Mouse (Mus musculus): ENCODE measurements around the gene Irf7. TPM values are rescaled to one million over a fixed set of nuclear protein-coding genes. Genes with fewer than 3 reads are reported as not detected.

Gene Irf7
- polyA plus RNA-seq, 1 experiment, result 105 TPM

- 94% methylated on average over 11 of the region's 11 CpGs for WGBS
- H3K4me3 ChIP-seq (ENCODE audit: extremely low read depth, insufficient read depth, insufficient read length), result no peak overlapping the region
- no peak overlapping the region for H3K27ac ChIP-seq (ENCODE audit: insufficient read depth, low read length)
- TF ChIP-seq POLR2A (IDR thresholded peaks at IDR 0.05; ENCODE audit: low read depth, low read length) (no peak), CTCF (IDR thresholded peaks at IDR 0.05; ENCODE audit: extremely low read depth, insufficient read depth, insufficient read length, insufficient replicate concordance) (no peak)
- no peaks in the 10 kb centered on the region; the same call in 1 of the 2 replicates for H3K27me3 ChIP-seq (ENCODE audit: control insufficient read depth, insufficient read depth, low read length)
- H3K4me1 ChIP-seq (ENCODE audit: control insufficient read depth, insufficient read depth, insufficient read length), result peaks cover 18% of the 10 kb centered on the region
- H3K36me3 ChIP-seq (ENCODE audit: control insufficient read depth, insufficient read depth, low read length), result no peaks in the 10 kb centered on the region
- DNase-seq (ENCODE audit: low read depth in 1 of 2, low spot score in 2 of 2), result no peak
These were observed 49.4 kb downstream of the Irf7 start for GRCm38 (mm10) chr7:141216894-141217293.

- Histone ChIP-seq H3K4me1 (ENCODE audit: control insufficient read depth, insufficient read depth, insufficient read length) (peaks cover 14% of the 10 kb centered on the region), H3K27me3 (ENCODE audit: control insufficient read depth, insufficient read depth, low read length) (no peaks in the 10 kb centered on the region; the same call in 1 of the 2 replicates), H3K36me3 (ENCODE audit: control insufficient read depth, insufficient read depth, low read length) (no peaks in the 10 kb centered on the region), H3K4me3 (ENCODE audit: extremely low read depth, insufficient read depth, insufficient read length) (peak overlapping the region; percentile 72), H3K27ac (ENCODE audit: insufficient read depth, low read length) (peak overlapping the region; percentile 42)
- DNase-seq (ENCODE audit: low read depth in 1 of 2, low spot score in 2 of 2), result peak in 1 of 2 experiments; percentile 50
- WGBS, result 2% methylated on average over 42 of the region's 42 CpGs
- TF ChIP-seq POLR2A (IDR thresholded peaks at IDR 0.05; ENCODE audit: low read depth, low read length) (no peak), CTCF (IDR thresholded peaks at IDR 0.05; ENCODE audit: extremely low read depth, insufficient read depth, insufficient read length, insufficient replicate concordance) (no peak)
These were observed 50.2 kb downstream of the Irf7 start for GRCm38 (mm10) chr7:141215880-141216733.

DNA sequence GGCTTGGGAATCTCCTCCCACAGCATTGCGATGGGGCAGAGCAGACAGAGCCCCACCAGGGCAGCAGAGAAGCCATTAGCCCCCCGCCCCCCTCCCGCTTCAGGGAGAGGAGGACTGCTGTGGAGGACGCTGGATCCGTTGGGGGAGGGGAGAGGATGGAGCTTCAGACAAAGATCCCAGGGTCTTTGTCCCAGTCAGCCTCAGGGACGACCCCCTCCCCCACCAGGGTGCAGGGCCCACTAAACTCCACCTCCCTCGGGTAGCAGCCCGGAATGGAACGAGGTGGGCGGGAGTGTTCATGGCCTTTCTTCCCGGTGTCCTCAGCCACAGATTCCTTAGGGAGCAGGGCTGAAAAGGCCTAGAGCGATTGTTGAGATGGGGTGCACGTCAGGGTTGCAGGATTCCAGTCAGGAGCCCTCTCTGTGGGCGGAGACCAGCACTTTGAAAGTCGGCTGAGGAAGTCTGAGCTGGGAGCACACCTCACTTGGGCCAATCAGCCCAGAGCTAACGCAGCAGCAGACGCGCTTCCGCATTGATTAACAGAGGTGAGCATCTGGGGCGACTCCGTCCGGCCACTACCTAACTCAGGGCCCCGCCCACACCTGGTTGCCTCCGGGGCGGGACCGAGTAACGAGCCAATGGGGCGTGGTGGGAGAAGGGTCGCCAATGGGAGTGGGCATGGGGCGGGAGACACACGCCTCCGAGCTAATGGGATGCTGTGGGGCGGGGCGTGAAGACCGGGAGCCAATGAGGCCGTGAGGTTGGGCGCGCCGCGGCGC, 51.0 kb downstream of the Irf7 start, which contains the start of gene Rassf7:
Gene Rassf7, plus strand, starts transcription at position 760 of the 779 bp plus-strand sequence.
- WGBS, result 7% methylated on average over 41 of the region's 41 CpGs
- Histone ChIP-seq H3K36me3 (ENCODE audit: control insufficient read depth, insufficient read depth, low read length) (no peaks in the 10 kb centered on the region), H3K4me1 (ENCODE audit: control insufficient read depth, insufficient read depth, insufficient read length) (peaks cover 12% of the 10 kb centered on the region), H3K27ac (ENCODE audit: insufficient read depth, low read length) (peak within 1 kb of the TSS; percentile 78), H3K4me3 (ENCODE audit: extremely low read depth, insufficient read depth, insufficient read length) (peak within 1 kb of the TSS; percentile 72), H3K27me3 (ENCODE audit: control insufficient read depth, insufficient read depth, low read length) (no peaks in the 10 kb centered on the region; the same call in 1 of the 2 replicates)
- TF ChIP-seq CTCF (IDR thresholded peaks at IDR 0.05; ENCODE audit: extremely low read depth, insufficient read depth, insufficient read length, insufficient replicate concordance) (no peak), POLR2A (IDR thresholded peaks at IDR 0.05; ENCODE audit: low read depth, low read length) (peak; percentile 54; the same call in 1 of the 2 replicates)
- peak; percentile 93 to 98 for DNase-seq (ENCODE audit: low read depth in 1 of 2, low spot score in 2 of 2)

GRCm38 (mm10) chr7:141214310-141214709, 52.0 kb downstream of the Irf7 start:
- 89% methylated on average over 3 of the region's 3 CpGs for WGBS
- no peak overlapping the region for H3K27ac ChIP-seq (ENCODE audit: insufficient read depth, low read length)
- peaks cover 12% of the 10 kb centered on the region for H3K4me1 ChIP-seq (ENCODE audit: control insufficient read depth, insufficient read depth, insufficient read length)

GRCm38 (mm10) chr7:141213605-141214235, 52.6 kb downstream of the Irf7 start, which contains the start of gene Lmntd2:
TSS of gene Lmntd2 (minus strand) at chr7:141214080.
- no peak for TF ChIP-seq CTCF (IDR thresholded peaks at IDR 0.05; ENCODE audit: extremely low read depth, insufficient read depth, insufficient read length, insufficient replicate concordance)
- TF ChIP-seq POLR2A (IDR thresholded peaks at IDR 0.05; ENCODE audit: low read depth, low read length), result no peak
- H3K4me3 ChIP-seq (ENCODE audit: extremely low read depth, insufficient read depth, insufficient read length), result no peak within 1 kb of the TSS
- no peaks in the 10 kb centered on the region; the same call in 1 of the 2 replicates for H3K27me3 ChIP-seq (ENCODE audit: control insufficient read depth, insufficient read depth, low read length)
- peaks cover 12% of the 10 kb centered on the region for H3K4me1 ChIP-seq (ENCODE audit: control insufficient read depth, insufficient read depth, insufficient read length)
- no peak for DNase-seq (ENCODE audit: low read depth in 1 of 2, low spot score in 2 of 2)
- H3K27ac ChIP-seq (ENCODE audit: insufficient read depth, low read length), result no peak within 1 kb of the TSS
- H3K36me3 ChIP-seq (ENCODE audit: control insufficient read depth, insufficient read depth, low read length), result no peaks in the 10 kb centered on the region
- 96% methylated on average over 11 of the region's 11 CpGs for WGBS

More at GRCm38 (mm10) chr7:141214310-141214709, 52.0 kb downstream of the Irf7 start:
- no peaks in the 10 kb centered on the region for H3K36me3 ChIP-seq (ENCODE audit: control insufficient read depth, insufficient read depth, low read length)
- no peaks in the 10 kb centered on the region; the same call in 1 of the 2 replicates for H3K27me3 ChIP-seq (ENCODE audit: control insufficient read depth, insufficient read depth, low read length)
- DNase-seq (ENCODE audit: low read depth in 1 of 2, low spot score in 2 of 2), result no peak
- no peak overlapping the region for H3K4me3 ChIP-seq (ENCODE audit: extremely low read depth, insufficient read depth, insufficient read length)
- TF ChIP-seq POLR2A (IDR thresholded peaks at IDR 0.05; ENCODE audit: low read depth, low read length), result no peak

DNA sequence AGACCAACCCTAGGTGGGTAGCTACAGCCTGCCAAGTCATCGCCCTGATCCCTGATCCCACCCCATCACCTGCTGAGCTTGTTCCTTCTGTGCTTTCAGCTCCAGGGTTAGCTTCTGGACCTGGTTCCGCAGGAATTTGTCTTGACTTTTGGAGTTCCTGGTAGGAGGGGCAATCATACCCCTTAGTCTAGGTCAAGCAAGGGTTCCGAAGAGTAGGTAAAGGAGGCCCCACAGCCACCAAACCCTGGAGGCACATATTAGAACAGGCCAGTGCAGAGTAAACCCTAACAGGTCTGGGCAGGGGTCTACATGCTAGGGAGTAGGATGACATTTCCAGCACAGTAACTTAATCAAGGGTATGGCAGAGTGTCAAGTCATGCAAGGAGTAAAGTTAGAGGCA, 53.1 kb downstream of the Irf7 start:
- Histone ChIP-seq H3K27me3 (ENCODE audit: control insufficient read depth, insufficient read depth, low read length) (no peaks in the 10 kb centered on the region; the same call in 1 of the 2 replicates), H3K27ac (ENCODE audit: insufficient read depth, low read length) (no peak overlapping the region), H3K36me3 (ENCODE audit: control insufficient read depth, insufficient read depth, low read length) (no peaks in the 10 kb centered on the region), H3K4me3 (ENCODE audit: extremely low read depth, insufficient read depth, insufficient read length) (no peak overlapping the region), H3K4me1 (ENCODE audit: control insufficient read depth, insufficient read depth, insufficient read length) (peaks cover 12% of the 10 kb centered on the region)
- DNase-seq (ENCODE audit: low read depth in 1 of 2, low spot score in 2 of 2), result no peak
- TF ChIP-seq CTCF (IDR thresholded peaks at IDR 0.05; ENCODE audit: extremely low read depth, insufficient read depth, insufficient read length, insufficient replicate concordance) (no peak), POLR2A (IDR thresholded peaks at IDR 0.05; ENCODE audit: low read depth, low read length) (no peak)
- 94% methylated on average over 3 of the region's 3 CpGs for WGBS

Other genes with a start within 250 kb of the Irf7 start
- gene Ifitm6, start 248.6 kb downstream of the Irf7 start, polyA plus RNA-seq (2012; rRNA removed), result 25.5 and 45.9 TPM in 2 replicates
- gene Gm17387, start 237.3 kb downstream of the Irf7 start, polyA plus RNA-seq (2012; rRNA removed), result not detected in 2 replicates
- gene B4galnt4, start 205.4 kb downstream of the Irf7 start, polyA plus RNA-seq (2012; rRNA removed), result 0.79 and 1.9 TPM in 2 replicates
- gene Pkp3, start 188.3 kb downstream of the Irf7 start, polyA plus RNA-seq (2012; rRNA removed), result 30.1 and 36.7 TPM in 2 replicates
- 35.8 and 45.5 TPM in 2 replicates for gene Sigirr, start 165.9 kb downstream of the Irf7 start, polyA plus RNA-seq (2012; rRNA removed)
- 0.02 and 0.23 TPM in 2 replicates for gene Ano9, start 148.7 kb downstream of the Irf7 start, polyA plus RNA-seq (2012; rRNA removed)
- gene Ptdss2, start 144.1 kb downstream of the Irf7 start, polyA plus RNA-seq (2012; rRNA removed), result 26.8 and 27.0 TPM in 2 replicates
- 90.8 and 113 TPM in 2 replicates for gene Rnh1, start 93.6 kb downstream of the Irf7 start, polyA plus RNA-seq (2012; rRNA removed)
- 29.0 and 33.2 TPM in 2 replicates for gene Hras, start 72.5 kb downstream of the Irf7 start, polyA plus RNA-seq (2012; rRNA removed)
- 5.2 and 5.5 TPM in 2 replicates for gene Lrrc56, start 72.3 kb downstream of the Irf7 start, polyA plus RNA-seq (2012; rRNA removed)
- gene Lmntd2, start 52.4 kb downstream of the Irf7 start, polyA plus RNA-seq (2012; rRNA removed), result 6.8 and 7.4 TPM in 2 replicates
- 13.0 and 18.4 TPM in 2 replicates for gene Rassf7, start 50.6 kb downstream of the Irf7 start, polyA plus RNA-seq (2012; rRNA removed)
- 29.3 and 31.4 TPM in 2 replicates for gene Phrf1, start 37.7 kb downstream of the Irf7 start, polyA plus RNA-seq (2012; rRNA removed)
- 0.14 and 0.15 TPM in 2 replicates for gene Cdhr5, start 10.3 kb upstream of the Irf7 start, polyA plus RNA-seq (2012; rRNA removed)
- gene Sct, start 12.7 kb upstream of the Irf7 start, polyA plus RNA-seq (2012; rRNA removed), result 1.6 and 4.5 TPM in 2 replicates
- gene Drd4, start 25.5 kb upstream of the Irf7 start, polyA plus RNA-seq (2012; rRNA removed), result 0.09 and 0.22 TPM in 2 replicates
- 15.3 and 15.9 TPM in 2 replicates for gene Deaf1, start 61.2 kb upstream of the Irf7 start, polyA plus RNA-seq (2012; rRNA removed)
- gene Tmem80, start 61.3 kb upstream of the Irf7 start, polyA plus RNA-seq (2012; rRNA removed), result 32.4 and 37.0 TPM in 2 replicates
- gene Eps8l2, start 72.4 kb upstream of the Irf7 start, polyA plus RNA-seq (2012; rRNA removed), result 2.5 TPM in 2 replicates
- gene Taldo1, start 125.7 kb upstream of the Irf7 start, polyA plus RNA-seq (2012; rRNA removed), result 155 and 184 TPM in 2 replicates
- 56.7 and 72.5 TPM in 2 replicates for gene Gatd1, start 147.7 kb upstream of the Irf7 start, polyA plus RNA-seq (2012; rRNA removed)
- 0.08 and 0.11 TPM in 2 replicates for gene Cend1, start 163.0 kb upstream of the Irf7 start, polyA plus RNA-seq (2012; rRNA removed)
- 66.2 and 89.4 TPM in 2 replicates for gene Slc25a22, start 171.4 kb upstream of the Irf7 start, polyA plus RNA-seq (2012; rRNA removed)
- gene Pidd1, start 177.5 kb upstream of the Irf7 start, polyA plus RNA-seq (2012; rRNA removed), result 20.4 and 31.0 TPM in 2 replicates
- gene Rplp2, start 180.9 kb upstream of the Irf7 start, polyA plus RNA-seq (2012; rRNA removed), result 645 and 662 TPM in 2 replicates
- gene Pnpla2, start 188.7 kb upstream of the Irf7 start, polyA plus RNA-seq (2012; rRNA removed), result 87.3 and 106 TPM in 2 replicates
- 14.4 and 17.7 TPM in 2 replicates for gene Cracr2b, start 194.6 kb upstream of the Irf7 start, polyA plus RNA-seq (2012; rRNA removed)
- 89.5 and 114 TPM in 2 replicates for gene Cd151, start 200.9 kb upstream of the Irf7 start, polyA plus RNA-seq (2012; rRNA removed)
- gene Polr2l, start 208.7 kb upstream of the Irf7 start, polyA plus RNA-seq (2012; rRNA removed), result 20.5 and 23.5 TPM in 2 replicates
- gene Tspan4, start 208.8 kb upstream of the Irf7 start, polyA plus RNA-seq (2012; rRNA removed), result 97.6 and 109 TPM in 2 replicates

Measured in spleen, adult 2 months (tissue).